ENCODE assay signal across 22 mouse cellular contexts in the genomic region with DNA sequence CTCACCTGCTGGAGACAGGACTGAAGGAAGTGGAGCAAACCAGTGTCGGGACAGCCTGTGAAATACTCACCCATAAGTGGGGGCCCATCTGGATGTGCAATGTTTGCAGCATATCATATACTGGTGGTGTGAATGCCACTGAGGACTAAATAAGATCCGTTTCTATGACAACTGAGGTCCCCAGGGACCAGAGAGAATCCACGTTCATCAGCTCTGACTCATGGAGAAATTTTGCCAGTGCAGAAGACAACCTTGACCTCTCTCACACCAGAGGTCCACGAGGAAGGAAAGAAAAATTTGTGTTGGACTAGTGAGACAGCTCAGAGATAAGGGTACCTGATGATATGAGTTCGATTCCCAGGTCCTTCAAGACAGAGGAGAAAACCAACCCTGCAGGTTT.
DNase-seq lines count a peak whose midpoint lies in the region; ATAC-seq and TF ChIP-seq lines count a peak whose summit lies in the region.
"Had no signal": no experiment of that assay in that cellular context is flagged by ENCODE, and none has a peak within 500 bp of the region (broad histone marks: within the 10 kb centered on the region; RNA-seq: fewer than 3 reads in every experiment).

No protein-coding gene starts in this region.

- TF ChIP-seq CTCF in thymus, adult 2 months (IDR thresholded peaks at IDR 0.05; ENCODE audit: borderline replicate concordance, control insufficient read depth, extremely low read depth, insufficient read depth, low read length, poor library complexity), result no peak

- no peak overlapping the region for H3K4me2 ChIP-seq in limb, embryonic 14.5 days (replicated peaks; ENCODE audit: low read depth, low read length, severe bottlenecking)
- H3K4me2 ChIP-seq: liver, embryonic 15.5 days; lung, embryonic 14.5 days; midbrain, embryonic 13.5 days had no signal

- WGBS in limb, embryonic 14.5 days, result 69% methylated on average over 5 of the region's 5 CpGs
- 76% methylated on average over 5 of the region's 5 CpGs for WGBS in limb, embryonic 10.5 days
- WGBS in thymus, adult 2 months, result 85% methylated on average over 5 of the region's 5 CpGs

- ATAC-seq in limb, embryonic 14.5 days (ENCODE audit: low FRiP score, low read depth), result no peak
- ATAC-seq: CD4-positive, CD25-positive, alpha-beta regulatory T cell, adult 4 months; forebrain, embryonic 16.5 days; intestine, embryonic 16.5 days; midbrain, embryonic 13.5 days had no signal

- TF ChIP-seq POLR2A in limb, embryonic 14.5 days (IDR thresholded peaks at IDR 0.05; ENCODE audit: borderline replicate concordance, extremely low read depth, insufficient read depth, insufficient read length), result no peak
- no peak for TF ChIP-seq POLR2A in thymus, adult 2 months (IDR thresholded peaks at IDR 0.05; ENCODE audit: control insufficient read depth, extremely low read depth, insufficient read depth, low read length, poor library complexity)

- no peak overlapping the region for H3K27ac ChIP-seq in limb, embryonic 14.5 days (replicated peaks; ENCODE audit: low read depth, low read length)
- no peak overlapping the region for H3K27ac ChIP-seq in limb, embryonic 10.5 days
- no peak overlapping the region for H3K27ac ChIP-seq in thymus, adult 2 months (ENCODE audit: control insufficient read depth, insufficient read depth, low read length)
- H3K27ac ChIP-seq: gastrocnemius, adult 2 months; liver, embryonic 15.5 days; midbrain, embryonic 13.5 days had no signal

- H3K9me3 ChIP-seq in limb, embryonic 14.5 days (ENCODE audit: control insufficient read depth, low read length), result no peaks in the 10 kb centered on the region
- H3K9me3 ChIP-seq in limb, embryonic 10.5 days (replicated peaks), result no peaks in the 10 kb centered on the region
- H3K9me3 ChIP-seq: liver, embryonic 15.5 days; midbrain, embryonic 13.5 days had no signal

- DNase-seq in adrenal gland, adult 2 months, result peak; percentile 53
- no peak for DNase-seq in adrenal gland, postnatal 25 days
- peak; percentile 10 for DNase-seq in limb, embryonic 14.5 days (ENCODE audit: low spot score)
- DNase-seq in limb, embryonic 10.5 days (ENCODE audit: low spot score), result no peak
- peak; percentile 36 for DNase-seq in MN1 (ENCODE audit: low spot score)
- peak; percentile 32 for DNase-seq in skeletal muscle tissue, adult 2 months (ENCODE audit: low read depth, low spot score)
- DNase-seq in thymus, adult 2 months, result no peak
- DNase-seq: cerebellum, adult 18-20 months; cerebellum, postnatal 10 days; gastrocnemius, adult 2 months; heart, postnatal 14 days; kidney, adult 9 months; kidney, postnatal 10 days; layer of hippocampus, postnatal 36 days; lung, embryonic 14.5 days; thymus, postnatal 4 days had no signal

- no peak overlapping the region for H3K9ac ChIP-seq in limb, embryonic 14.5 days (ENCODE audit: low read depth, low read length, severe bottlenecking)
- H3K9ac ChIP-seq: liver, embryonic 15.5 days; lung, embryonic 14.5 days; midbrain, embryonic 13.5 days had no signal

- no peak overlapping the region for H3K4me3 ChIP-seq in limb, embryonic 14.5 days (replicated peaks; ENCODE audit: low read length)
- no peak overlapping the region for H3K4me3 ChIP-seq in limb, embryonic 10.5 days
- no peak overlapping the region for H3K4me3 ChIP-seq in thymus, adult 2 months (ENCODE audit: control insufficient read depth, insufficient read depth, low read length)
- H3K4me3 ChIP-seq: erythroblast, embryonic 14.5 days; gastrocnemius, adult 2 months; liver, embryonic 15.5 days; midbrain, embryonic 13.5 days had no signal

- no peaks in the 10 kb centered on the region for H3K36me3 ChIP-seq in limb, embryonic 14.5 days (ENCODE audit: control insufficient read depth, insufficient read depth, low read length)
- no peaks in the 10 kb centered on the region for H3K36me3 ChIP-seq in limb, embryonic 10.5 days
- H3K36me3 ChIP-seq in thymus, adult 2 months (ENCODE audit: control insufficient read depth, insufficient read depth, low read length), result no peaks in the 10 kb centered on the region
- H3K36me3 ChIP-seq: liver, embryonic 15.5 days; midbrain, embryonic 13.5 days had no signal

- no peaks in the 10 kb centered on the region for H3K27me3 ChIP-seq in limb, embryonic 14.5 days (ENCODE audit: control insufficient read depth, insufficient read depth, low read length)
- no peaks in the 10 kb centered on the region for H3K27me3 ChIP-seq in limb, embryonic 10.5 days (ENCODE audit: low read depth, poor library complexity, severe bottlenecking)
- no peaks in the 10 kb centered on the region for H3K27me3 ChIP-seq in thymus, adult 2 months (ENCODE audit: control insufficient read depth, insufficient read depth, low read length)
- H3K27me3 ChIP-seq: liver, embryonic 15.5 days; midbrain, embryonic 13.5 days had no signal

- H3K4me1 ChIP-seq in limb, embryonic 14.5 days (ENCODE audit: control insufficient read depth, insufficient read depth, low read length), result no peaks in the 10 kb centered on the region
- H3K4me1 ChIP-seq in limb, embryonic 10.5 days, result peaks cover 8% of the 10 kb centered on the region
- H3K4me1 ChIP-seq in thymus, adult 2 months (replicated peaks; ENCODE audit: control insufficient read depth, insufficient read depth, low read length), result no peaks in the 10 kb centered on the region
- H3K4me1 ChIP-seq: liver, embryonic 15.5 days had no signal

Comparison
In these comparisons a context has a peak if more than half of its experiments do, and no peak if none do; other contexts are left out.
1. DNase-seq: peak in adrenal gland, adult 2 months (single experiment), limb, embryonic 14.5 days (single experiment), MN1 (single experiment) and skeletal muscle tissue, adult 2 months (single experiment); none in adrenal gland, postnatal 25 days (single experiment), limb, embryonic 10.5 days (single experiment) and thymus, adult 2 months (single experiment).